Mouse (Mus musculus) urinary bladder, adult 18-20 months (tissue): Measurements from ENCODE around the gene Gm21294.
A peak's percentile ranks its signal among the peaks of the same experiment; 100 is the strongest.
"Not testable (repeated sequence)": the region's sequence is repeated elsewhere in the genome, so short reads cannot be mapped to it uniquely, and the experiment has no call there.

Experiments
- DNase-seq, 2 experiments: peaks; one replicate each; pipeline ENCODE4 v3.0.0; 2022; ENCODE audit warnings: low spot score in 2 of 2, mixed read lengths in 2 of 2

Gm21294 gene

GRCm38 (mm10) chrY:89052506-89052905 is at the start of gene Gm21294:
Gene Gm21294, plus strand, starts transcription at chrY:89052806.
- not testable (repeated sequence) for DNase-seq

GRCm38 (mm10) chrY:89126246-89126645 is 73.6 kb downstream of the Gm21294 start:
- DNase-seq = peak; percentile 0
